ENCODE assay signal across 12 mouse cellular contexts in the genomic region with DNA sequence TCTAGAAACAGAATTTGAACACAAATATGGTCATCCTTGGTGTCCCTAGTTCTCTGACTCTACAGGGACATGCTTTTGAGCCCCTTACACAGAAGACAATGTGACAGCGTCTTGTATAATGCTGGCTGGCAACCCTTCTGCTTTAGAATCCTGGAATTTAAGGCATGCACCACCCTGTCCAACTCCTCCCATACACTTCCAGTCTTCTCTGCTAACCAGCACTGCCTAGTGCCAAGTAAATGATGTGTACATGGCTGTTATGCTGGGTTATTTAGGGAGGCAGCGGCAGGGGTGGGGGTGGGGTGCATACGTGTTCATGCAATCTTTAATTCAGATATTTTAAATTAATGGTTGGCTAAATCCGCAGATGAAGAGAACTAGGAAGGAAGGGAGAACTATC.
"Had no signal": no experiment of that assay in that cellular context is flagged by ENCODE, and none has a peak within 500 bp of the region (broad histone marks: within the 10 kb centered on the region; RNA-seq: fewer than 3 reads in every experiment).

No protein-coding gene starts in this region.

- H3K4me1 ChIP-seq: liver, embryonic 15.5 days; midbrain, embryonic 13.5 days; neural tube, embryonic 15.5 days had no signal

- H3K9ac ChIP-seq: kidney, embryonic 15.5 days; liver, embryonic 15.5 days; lung, embryonic 14.5 days; midbrain, embryonic 13.5 days; neural tube, embryonic 15.5 days had no signal

- H3K27ac ChIP-seq: kidney, embryonic 15.5 days; liver, embryonic 15.5 days; midbrain, embryonic 13.5 days; neural tube, embryonic 15.5 days; stomach, postnatal 0 days had no signal

- H3K4me2 ChIP-seq: kidney, embryonic 15.5 days; liver, embryonic 11.5 days; liver, embryonic 15.5 days; lung, embryonic 14.5 days; midbrain, embryonic 13.5 days; neural tube, embryonic 15.5 days had no signal

- DNase-seq: kidney, postnatal 14 days; left cerebral cortex, postnatal 4 days; lung, embryonic 14.5 days; right cerebral cortex, adult 18-20 months; right cerebral cortex, postnatal 25 days; thymus, postnatal 4 days had no signal

- H3K36me3 ChIP-seq: kidney, embryonic 15.5 days; liver, embryonic 15.5 days; midbrain, embryonic 13.5 days; neural tube, embryonic 15.5 days had no signal

- H3K27me3 ChIP-seq: kidney, embryonic 15.5 days; liver, embryonic 15.5 days; midbrain, embryonic 13.5 days; neural tube, embryonic 15.5 days had no signal

- H3K4me3 ChIP-seq: kidney, embryonic 15.5 days; liver, embryonic 15.5 days; midbrain, embryonic 13.5 days; neural tube, embryonic 15.5 days had no signal

- ATAC-seq: midbrain, embryonic 13.5 days had no signal

- H3K9me3 ChIP-seq: kidney, embryonic 15.5 days; liver, embryonic 15.5 days; midbrain, embryonic 13.5 days; neural tube, embryonic 15.5 days had no signal
